Mouse (Mus musculus) cerebellum, adult 9-10 months (tissue): ENCODE measurements at regions not wholly inside any gene's neighbourhood (a gene's known extent, or its start where the extent isn't known, plus 50 kb on each side); places are given as distances from the start of the nearest gene placed in this dataset.

Source experiments
- DNase-seq: peaks from one replicate; pipeline ENCODE4 v3.0.0; 2022

DNA sequence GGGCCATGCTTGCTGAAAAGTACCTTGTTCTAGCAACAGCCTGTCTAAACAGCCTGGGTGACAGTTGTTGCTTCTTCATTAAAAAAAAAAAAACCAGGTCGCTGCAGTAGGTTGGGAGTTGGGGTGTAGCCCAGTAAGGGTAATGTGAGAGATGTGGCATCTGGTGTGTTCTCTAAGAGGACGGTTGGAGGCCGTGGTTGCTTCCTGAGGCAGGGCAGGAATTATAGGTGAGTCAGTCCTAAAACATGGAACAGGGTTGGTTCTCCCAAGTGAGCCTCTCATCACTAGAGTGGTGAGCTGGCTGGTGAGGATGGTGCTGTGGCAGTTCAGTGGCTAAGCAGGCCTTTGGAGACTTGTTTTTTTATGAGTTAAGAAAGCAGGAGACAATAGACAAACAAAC is 283.3 kb upstream of the Prickle1 start:
- DNase-seq, result no peak

DNA sequence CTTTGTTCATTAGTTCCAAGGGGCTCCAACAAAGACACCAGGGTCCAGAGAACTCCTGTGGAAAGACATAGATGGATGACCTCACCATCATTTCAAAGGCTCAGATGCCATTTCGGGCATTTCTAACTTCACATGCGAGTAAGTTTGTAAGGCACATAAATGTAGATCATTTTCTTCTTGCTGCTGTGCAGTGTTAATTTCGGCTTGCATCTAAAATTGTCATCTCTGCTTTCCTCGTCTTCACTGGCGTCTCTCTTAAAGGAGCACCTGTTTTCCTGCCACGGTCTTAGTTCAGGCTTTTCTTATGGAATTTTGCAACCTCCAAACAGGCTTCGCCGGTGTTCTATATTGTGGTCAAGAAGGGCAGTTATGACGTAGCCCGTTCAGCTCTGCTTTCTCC is 280.6 kb upstream of the Prickle1 start:
- no peak for DNase-seq

DNA sequence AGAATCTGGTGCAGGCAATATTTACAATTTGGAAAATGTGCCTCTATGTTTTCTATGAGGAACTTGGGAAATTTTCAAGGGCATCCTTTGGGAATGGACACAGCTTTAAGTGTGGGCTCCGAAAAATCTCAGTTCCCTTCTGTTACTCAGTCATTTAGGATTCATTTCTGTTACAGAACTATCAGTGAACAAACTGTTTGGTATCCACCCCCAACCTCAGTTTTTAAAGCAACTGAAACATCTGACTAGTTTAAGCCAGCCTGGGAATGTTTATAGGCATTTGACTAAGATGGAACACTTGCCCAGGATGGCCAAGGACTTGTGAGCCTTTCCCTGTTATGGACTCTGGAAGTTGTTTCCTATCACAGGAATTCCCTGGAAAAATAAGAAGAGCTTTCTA is 280.0 kb upstream of the Prickle1 start:
- DNase-seq, result no peak

DNA sequence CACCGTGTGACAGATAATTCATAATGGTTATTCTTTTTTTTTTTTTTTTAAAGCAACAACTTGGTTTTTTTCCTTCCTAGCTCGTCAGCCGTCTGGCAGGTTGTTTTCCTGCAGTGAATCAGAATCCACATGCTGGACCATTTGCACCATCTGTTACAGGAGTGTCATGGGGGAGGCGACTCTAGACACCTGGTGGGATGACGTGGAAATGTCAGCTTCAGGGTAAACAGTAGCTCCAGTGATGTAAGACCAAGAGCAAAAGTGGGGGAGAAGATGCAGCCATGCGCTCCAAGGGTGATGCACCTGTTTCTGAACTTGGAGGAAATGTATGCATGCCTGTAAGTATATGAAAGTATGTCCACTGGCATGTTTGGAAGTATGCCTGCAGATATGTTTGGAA is 278.5 kb upstream of the Prickle1 start:
- DNase-seq, result peak; percentile 5

DNA sequence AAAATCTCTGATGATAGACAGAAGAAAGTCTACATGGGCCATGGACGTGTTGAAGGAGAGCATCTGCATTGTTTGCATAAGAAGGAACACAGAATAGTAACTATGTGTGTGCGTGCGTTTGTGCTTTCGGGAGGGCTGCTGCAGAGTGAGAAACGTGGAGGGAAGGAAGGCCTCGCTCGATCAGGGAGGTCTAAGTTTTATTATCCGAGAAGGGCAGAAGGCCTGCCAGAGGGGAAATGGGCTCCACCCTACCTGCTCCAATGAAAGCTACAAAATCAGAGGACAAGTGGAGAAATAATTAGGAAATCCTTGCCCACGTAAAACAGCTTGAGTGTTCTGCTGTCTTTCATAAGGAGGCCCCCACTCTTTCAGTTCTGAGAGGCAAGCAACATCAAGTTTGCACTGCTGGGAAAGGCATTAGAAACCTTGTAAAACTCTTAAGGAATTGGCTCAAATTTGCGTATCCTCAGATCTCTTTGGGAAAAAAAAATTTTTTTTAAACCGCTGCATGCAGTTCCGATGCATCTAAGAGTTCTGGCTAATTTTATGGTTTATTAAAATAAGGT is 261.7 kb upstream of the Prickle1 start:
- no peak for DNase-seq

DNA sequence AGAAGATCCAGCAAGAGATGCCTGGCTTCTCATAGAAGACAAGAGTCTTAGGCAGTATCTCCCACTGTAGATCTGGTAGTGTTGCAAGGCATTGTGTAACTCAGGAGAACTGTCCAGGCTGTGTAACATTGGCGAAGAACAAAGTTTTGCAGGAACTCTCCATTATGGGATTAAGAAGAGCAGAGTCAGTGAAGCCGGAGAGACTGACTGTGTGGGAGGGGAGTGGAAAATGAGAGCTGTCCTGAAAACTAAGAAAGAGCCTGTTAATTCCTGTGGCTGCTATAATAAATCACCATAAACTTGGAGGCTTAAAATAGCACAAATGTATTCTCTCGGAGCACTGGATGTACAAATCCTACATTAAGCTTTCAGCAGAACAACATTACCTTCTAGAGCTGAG is 257.5 kb upstream of the Prickle1 start:
- no peak for DNase-seq

DNA sequence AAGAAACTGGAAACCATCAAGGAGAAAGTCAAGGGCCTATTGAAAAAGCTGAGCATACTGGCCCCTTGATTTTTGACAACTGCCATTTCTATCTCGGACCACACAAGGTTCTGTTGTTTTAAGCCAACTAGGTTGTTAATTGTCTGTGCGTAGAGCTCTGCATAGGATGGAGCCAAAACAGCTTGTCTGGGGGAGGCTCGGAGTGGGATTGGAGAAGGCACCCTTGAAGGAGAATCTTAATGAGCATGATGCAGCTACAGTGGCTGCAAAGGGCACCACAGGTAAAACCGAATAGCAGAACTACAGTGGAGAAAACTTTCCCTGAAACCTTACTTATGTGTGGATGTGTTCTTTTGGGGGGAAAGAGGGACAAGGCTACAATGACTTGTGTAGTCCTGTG is 256.4 kb upstream of the Prickle1 start:
- no peak for DNase-seq

DNA sequence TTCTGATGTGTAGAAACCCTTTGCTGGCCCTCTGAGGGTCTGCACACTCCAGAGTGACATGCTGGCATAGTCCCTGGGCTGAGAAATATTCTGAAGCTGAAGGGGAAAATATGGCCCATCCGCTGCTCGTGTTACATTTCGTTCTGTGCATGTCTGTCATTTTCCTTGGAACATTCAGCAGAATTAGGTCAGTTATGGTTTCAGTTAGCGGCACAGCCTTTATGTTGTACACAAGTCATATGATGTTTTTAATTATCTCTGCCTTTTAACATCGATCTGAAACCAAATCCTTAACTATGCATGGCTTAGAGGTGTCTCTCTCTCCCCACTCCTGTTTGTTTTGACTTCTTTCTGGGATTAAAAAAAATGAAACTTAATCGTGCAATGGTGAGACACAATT is 254.7 kb upstream of the Prickle1 start:
- no peak for DNase-seq

DNA sequence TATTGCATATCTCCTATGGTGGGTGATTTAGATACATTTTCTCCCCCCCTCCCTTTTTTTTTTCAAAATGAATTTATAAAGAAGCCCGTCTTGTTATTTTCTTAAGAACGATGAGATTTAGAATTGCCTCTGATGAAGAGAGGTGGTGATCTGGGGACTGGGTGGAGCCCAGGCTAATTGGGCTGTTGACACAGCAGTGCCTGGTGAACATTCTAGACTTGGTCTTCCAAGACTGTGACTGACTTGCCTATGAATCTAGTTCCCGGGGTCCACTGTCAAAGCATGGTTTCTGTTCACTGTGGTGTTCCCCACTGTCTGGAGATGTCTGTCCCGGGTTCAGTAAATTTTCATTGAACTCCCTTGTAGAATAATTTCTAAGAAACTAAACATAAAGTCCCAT is 253.1 kb upstream of the Prickle1 start:
- no peak for DNase-seq

DNA sequence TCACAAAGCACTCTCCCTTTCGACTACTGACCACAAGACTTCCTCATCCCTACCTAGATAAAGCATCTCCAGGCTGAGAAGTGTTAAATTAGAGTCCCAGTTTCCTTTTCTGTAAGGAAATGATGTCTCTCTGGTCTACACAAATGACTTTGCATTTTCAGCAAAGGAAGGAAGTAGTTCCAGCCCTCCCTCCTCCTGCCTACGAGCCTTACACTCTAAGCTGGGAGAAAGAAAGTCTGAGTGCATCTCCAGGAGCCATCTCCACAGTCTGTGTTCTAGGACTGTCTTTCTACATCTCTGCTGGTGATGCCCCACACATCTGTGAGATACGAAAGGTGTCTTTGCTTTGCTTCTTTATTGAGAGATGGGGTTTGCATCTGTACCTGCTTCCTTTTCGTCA is 251.1 kb upstream of the Prickle1 start:
- no peak for DNase-seq

DNA sequence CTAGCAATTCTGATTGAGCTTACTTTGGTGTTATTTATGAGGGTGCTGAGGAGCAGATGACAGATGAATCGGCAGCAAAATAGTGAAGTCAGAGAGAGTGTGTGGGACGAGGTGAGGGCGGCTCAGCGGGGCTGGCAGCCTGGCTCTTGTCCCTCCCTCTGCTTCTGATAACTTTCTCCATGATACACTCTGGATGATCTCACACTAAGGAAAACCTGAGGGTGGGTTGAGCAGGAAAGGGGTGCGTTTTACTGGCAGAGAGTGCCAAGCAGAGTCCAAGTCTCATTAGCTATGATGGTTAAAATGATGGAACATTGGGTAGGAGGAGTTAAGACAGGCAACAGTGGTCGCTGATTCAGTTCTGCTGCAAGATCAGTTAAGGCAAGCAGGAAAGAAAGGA is 250.1 kb upstream of the Prickle1 start:
- DNase-seq, result no peak

DNA sequence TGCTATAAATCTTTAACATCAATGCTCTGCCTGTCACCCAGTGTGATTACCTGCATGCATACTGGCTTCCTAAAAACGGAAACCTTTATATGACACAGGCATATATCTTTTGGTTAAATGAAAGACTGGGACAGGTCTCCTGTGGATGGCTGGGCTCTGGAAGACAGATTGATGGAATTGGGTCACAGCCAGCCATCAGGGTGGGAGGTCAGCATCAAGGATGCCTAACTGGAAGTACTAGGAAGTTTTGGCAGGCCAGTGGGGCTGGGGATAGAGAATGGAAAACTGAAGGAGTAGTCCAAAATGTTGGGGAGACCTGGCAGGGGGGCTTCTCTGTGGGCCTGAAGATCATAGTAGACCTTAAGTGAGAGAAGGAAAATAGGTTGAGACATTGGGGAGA is 237.3 kb upstream of the Prickle1 start:
- no peak for DNase-seq

DNA sequence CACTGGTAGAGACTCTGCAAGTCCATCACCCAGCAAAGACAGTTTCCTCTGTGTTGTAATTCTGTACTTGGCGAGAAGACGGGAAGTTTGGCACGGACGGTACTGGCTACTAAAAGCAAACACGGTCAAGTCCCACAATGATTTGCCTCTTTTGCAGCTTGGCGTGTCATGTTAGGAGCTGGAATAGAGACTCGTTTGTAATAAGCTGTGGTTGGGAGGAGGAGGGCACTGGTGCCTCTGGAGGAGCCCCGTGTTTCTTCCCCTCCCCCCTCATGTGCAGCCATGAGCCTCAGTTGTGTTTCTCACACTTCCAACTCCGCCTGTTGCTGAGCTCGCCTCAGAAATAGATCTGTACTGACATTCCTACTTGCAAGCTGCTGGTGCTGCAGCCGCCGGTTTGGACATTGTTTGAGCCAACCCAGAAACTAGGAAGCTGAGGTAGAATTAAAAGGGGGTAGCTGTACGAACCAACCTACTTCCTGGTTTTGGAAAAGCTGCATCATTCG is 236.8 kb upstream of the Prickle1 start:
- DNase-seq, result peak; percentile 19

DNA sequence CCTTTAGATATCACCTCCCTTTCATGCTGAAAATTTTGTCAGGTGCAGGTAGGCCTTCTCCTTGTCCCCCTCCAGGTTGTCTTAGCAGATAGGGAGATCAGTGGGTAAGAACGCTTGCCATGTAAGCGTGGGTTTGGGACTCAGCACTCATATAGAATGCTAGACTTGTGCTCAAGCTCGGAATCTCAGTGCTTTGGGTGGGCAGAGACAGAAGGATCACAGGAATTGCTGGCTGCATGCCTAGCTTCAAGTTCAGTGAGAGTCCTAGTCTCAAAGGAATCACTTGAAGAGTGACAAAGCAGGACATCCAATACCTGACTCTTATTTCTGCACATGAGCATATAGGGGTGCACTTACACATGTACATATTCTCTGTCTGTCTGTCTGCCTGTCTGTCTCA is 235.5 kb upstream of the Prickle1 start:
- DNase-seq, result no peak

DNA sequence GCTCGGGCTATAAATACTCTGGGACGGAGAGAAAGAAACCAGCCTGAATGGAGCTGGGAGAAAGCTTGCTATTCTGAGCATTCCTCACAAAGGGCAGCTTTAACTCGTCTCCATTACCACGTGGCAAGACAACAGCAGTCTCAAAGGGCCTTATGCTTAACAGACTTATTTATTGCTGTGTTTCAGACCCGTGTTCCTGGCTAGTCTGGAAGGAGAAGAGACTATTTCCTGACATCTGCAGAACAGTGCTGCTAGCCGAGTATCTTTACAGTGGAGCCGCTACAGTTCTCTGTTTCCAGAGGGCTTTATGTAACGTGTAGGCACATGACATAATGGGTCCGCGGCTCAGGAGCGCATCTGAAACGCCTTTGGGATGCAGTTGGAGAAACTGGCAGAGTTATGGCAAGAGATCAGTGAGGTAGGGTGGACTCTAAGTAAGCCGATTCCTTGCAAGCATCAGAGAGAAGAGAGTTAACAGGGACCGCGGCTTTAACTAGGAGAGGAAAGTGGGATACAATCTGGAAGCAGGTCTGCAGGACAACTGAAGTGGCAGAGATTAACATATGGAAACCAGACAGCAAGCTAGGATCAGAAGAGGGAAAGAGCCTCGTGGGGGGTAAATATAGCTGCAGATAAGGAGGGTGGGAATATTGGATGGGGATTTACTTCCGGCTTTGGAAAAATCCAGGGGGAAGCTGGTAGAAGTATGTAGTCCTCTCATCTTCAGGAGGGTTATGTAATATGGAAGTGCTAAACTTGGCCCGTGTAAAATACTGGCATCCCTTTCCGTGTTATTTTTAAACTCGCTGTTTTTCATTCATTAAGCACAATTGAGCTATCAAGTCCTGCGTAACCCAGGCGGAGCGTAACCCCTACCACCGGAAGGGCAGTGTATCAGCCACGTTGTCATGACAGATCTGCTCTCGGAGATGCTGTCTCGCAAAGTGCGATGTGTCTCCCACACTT is 229.3 kb upstream of the Prickle1 start:
- no peak for DNase-seq

DNA sequence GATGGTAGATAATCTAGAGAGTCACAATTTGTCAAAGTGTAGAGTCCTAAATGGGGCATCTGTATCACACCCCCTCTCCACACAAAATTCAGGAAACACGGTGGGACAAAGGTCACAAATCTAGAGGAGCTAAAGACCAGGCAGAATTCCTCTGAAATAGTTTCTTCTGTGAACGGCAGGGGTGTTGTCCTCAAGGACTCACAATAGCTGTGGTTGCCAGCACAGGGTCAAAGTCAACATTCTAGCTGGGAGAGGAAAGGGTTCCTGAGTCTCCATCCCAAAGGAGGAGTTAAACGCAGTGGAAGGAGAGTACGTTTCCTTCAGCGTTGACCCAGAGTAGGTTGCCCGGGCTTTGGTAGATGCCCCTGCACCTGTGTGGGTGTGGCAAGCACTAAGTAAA is 225.5 kb upstream of the Prickle1 start:
- DNase-seq, result no peak

DNA sequence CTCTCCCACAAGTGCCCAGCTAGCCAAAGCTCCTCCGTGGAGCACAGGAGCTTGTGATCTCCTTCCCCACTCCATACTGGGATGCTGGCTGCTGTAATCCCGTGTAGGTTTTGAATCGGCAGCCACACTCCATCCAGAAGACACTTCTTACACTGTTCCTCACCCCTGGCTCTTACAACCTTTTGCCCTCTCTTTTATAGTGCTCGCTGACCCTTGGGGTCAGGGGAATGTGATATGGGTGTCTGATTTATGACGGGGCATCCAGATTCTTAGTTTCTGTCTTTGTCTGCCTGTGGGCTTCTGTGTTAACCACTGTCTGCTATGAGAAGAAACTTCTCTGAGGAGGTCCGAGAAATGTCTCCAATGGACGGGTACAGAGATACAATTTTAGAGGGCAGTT is 216.3 kb upstream of the Prickle1 start:
- no peak for DNase-seq

DNA sequence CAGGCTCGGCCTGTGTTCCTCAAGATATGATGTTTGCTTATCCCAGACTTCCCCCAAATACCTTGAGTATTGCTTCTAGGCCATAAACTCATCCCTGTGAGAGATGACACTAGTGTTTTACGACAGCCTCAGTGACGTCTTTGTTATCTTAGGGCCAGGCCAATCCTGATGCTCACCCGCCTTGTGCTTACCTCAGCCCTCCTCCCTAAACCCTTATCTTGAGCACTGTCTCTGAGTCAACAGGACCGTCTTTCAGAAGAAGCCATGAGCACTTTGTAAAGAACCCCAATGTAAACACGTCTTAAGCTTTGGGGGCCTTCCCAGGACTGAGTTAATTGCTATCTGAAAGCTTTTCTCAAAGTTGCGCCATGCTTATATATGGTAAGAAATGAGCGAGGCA is 212.3 kb upstream of the Prickle1 start:
- DNase-seq, result no peak

DNA sequence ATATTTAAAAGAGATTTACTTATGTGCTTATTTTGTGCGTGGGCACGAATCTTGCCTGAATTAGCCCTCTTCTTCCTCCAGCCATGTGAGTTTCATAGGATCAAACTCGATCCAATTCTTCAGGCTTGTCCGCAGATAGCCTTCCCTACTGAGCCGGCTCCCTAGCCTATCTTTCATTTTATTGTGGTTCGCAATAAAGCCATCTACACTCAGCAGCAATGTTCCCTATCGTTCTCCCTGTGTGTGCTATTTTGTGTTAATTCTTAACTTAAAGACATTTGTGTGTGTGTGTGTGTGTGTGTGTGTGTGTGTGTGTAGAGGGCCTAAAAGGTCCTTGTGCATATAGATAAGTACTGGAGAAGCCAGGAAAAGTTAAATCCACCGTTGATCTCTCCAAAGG is 211.8 kb upstream of the Prickle1 start:
- no peak for DNase-seq

DNA sequence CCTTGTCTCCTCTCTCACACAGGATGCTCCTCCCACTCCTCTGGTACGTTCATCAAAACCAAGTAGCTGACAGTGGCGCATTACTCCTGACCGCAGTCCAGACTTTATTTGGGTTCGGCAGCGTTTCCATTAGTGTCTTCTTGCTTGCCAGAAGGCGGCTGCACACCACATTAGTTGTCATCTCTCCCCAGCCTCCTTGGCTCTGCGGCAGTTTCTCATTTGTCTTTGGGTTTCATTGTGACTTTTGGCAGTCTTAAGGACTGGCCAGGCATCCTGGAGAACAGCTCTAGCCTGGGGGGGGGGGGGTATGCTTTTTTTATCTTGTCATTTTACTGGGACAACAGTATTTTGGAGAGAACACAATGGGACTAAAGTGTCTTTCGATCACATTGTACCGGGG is 209.0 kb upstream of the Prickle1 start:
- no peak for DNase-seq

DNA sequence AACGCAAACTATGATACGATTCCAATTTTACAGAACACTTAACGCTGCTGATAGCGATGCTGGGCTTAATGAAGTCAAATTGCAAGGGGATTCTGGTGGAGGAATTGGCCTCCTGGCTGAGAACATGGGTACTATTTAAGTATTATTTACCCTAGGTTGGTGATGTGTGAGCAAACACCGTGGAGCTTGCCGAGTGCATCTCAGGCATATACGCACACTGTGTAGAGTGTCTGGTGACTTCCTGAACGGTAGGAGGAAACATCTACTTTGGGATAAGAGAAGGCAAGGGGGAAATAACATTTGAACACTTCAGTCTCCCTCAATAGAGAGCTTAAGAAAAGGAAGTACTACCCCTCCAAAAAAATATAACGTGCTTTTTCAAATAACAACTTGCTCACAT is 194.8 kb upstream of the Prickle1 start:
- no peak for DNase-seq

DNA sequence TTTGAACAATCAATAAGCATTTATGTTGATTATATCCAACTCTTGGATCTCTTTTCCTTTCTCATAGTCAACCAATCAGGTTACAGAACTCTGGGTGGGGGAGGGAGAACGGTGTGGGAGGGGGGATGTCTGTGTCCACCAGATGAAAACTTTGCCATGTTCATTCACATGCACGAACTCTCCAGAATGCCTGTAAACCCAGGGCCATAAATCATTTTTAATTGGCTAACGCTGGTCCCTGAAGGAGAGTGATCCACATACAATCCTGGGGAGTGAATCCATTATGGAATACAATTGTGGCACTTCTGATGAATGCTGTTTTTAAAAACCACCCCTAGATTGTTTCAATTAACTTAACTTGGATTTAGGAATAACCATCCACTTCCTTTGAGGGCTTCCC is 194.1 kb upstream of the Prickle1 start:
- DNase-seq, result no peak

DNA sequence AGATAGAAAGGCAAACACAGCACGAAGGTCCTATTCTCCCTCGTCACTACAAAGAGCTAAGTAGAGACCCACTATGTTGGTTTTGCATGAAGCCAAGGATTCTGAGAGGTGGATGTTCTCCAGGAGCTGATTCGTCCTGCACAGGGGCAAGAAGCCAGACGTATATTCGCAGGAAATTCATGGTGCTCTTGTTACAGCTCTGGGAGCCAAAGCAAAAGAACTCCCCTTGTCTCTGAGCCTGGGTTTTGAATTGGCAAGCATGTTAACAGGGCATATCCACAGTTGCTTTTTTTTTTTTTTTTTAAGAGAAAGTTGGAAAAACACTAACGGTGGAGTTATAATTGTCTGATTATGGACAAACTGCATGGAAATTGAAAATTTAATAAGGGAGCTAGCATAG is 191.7 kb upstream of the Prickle1 start:
- DNase-seq, result no peak

DNA sequence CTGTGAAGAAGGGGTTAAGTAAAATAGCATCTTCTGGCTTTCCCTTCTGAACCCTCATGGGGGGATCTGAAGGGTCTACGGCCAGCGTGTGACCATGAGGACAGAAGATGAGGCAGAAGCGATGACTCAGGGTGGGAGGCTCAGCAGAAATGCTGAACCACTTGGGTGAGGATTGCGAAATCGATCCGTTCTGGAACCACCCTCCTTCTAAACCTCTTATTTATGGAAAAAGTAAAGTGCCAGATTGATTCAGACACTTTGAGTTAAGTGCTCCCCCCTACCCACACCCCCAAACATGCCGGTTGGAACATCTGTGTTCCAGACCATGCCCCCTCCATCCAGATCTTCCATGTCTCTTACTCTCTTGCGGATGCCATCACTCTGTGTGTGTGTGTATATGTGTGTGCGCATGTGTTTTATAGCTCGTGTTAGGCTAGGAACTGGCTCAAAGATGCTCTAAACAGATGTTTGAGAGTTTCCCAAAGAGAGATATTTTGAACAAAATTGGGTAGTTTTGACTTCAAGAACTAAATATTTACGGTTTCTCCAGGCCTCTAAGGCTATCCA is 190.2 kb upstream of the Prickle1 start:
- DNase-seq, result no peak
